12 mouse cellular contexts compared by ENCODE assay signal in genomic region chr15:83009532-83009931, GRCm38 (mm10). TPM values are rescaled to one million over a fixed set of nuclear protein-coding genes. Genes with fewer than 3 reads are reported as not detected.
DNase-seq lines count a peak whose midpoint lies in the region; ATAC-seq and TF ChIP-seq lines count a peak whose summit lies in the region.
"Had no signal": no experiment of that assay in that cellular context is flagged by ENCODE, and none has a peak within 500 bp of the region (broad histone marks: within the 10 kb centered on the region; RNA-seq: fewer than 3 reads in every experiment).

No protein-coding gene starts in this region.

- no peak overlapping the region for H3K27ac ChIP-seq in intestine, postnatal 0 days (ENCODE audit: low read depth, low read length)
- no peak overlapping the region for H3K27ac ChIP-seq in intestine, embryonic 15.5 days
- H3K27ac ChIP-seq in thymus, adult 2 months (ENCODE audit: control insufficient read depth, insufficient read depth, low read length) = peak overlapping the region; percentile 12; the same call in 1 of the 2 replicates
- H3K27ac ChIP-seq in liver, embryonic 16.5 days (ENCODE audit: low read length) = peak overlapping the region; percentile 58
- H3K27ac ChIP-seq in hindbrain, embryonic 16.5 days (ENCODE audit: low read depth, low read length) = no peak overlapping the region
- no peak overlapping the region for H3K27ac ChIP-seq in left cerebral cortex, adult 2 months
- H3K27ac ChIP-seq: hindbrain, embryonic 10.5 days; limb, embryonic 13.5 days; midbrain, embryonic 15.5 days had no signal

- 79% methylated on average over 6 of the region's 6 CpGs for WGBS in intestine, postnatal 0 days
- 88% methylated on average over 6 of the region's 6 CpGs for WGBS in intestine, embryonic 15.5 days
- 48% methylated on average over 6 of the region's 6 CpGs for WGBS in thymus, adult 2 months
- 36% methylated on average over 6 of the region's 6 CpGs for whole genome bisulfite sequencing in liver, embryonic 16.5 days (ENCODE audit: insufficient replicate concordance)
- WGBS in hindbrain, embryonic 16.5 days = 85% methylated on average over 6 of the region's 6 CpGs

- ATAC-seq in intestine, postnatal 0 days = peak; percentile 20; the same call in 1 of the 2 replicates
- ATAC-seq in intestine, embryonic 15.5 days = no peak
- peak; percentile 64 for ATAC-seq in liver, embryonic 16.5 days (ENCODE audit: low read depth)
- no peak for ATAC-seq in hindbrain, embryonic 16.5 days
- ATAC-seq: midbrain, embryonic 15.5 days had no signal

- no peaks in the 10 kb centered on the region; the same call in 1 of the 2 replicates for H3K27me3 ChIP-seq in intestine, postnatal 0 days (replicated peaks; ENCODE audit: control insufficient read depth, insufficient read depth, low read length)
- H3K27me3 ChIP-seq in intestine, embryonic 15.5 days (replicated peaks) = no peaks in the 10 kb centered on the region
- no peaks in the 10 kb centered on the region for H3K27me3 ChIP-seq in thymus, adult 2 months (ENCODE audit: control insufficient read depth, insufficient read depth, low read length)
- no peaks in the 10 kb centered on the region for H3K27me3 ChIP-seq in liver, embryonic 16.5 days (ENCODE audit: control insufficient read depth, insufficient read depth, low read depth, low read length)
- no peaks in the 10 kb centered on the region for H3K27me3 ChIP-seq in splenic B cell, adult 2 months (ENCODE audit: control insufficient read depth, insufficient read depth, low read length, poor library complexity, severe bottlenecking)
- H3K27me3 ChIP-seq in hindbrain, embryonic 16.5 days (replicated peaks; ENCODE audit: control insufficient read depth, insufficient read depth, low read length) = no peaks in the 10 kb centered on the region; the same call in 1 of the 2 replicates

- H3K9ac ChIP-seq in intestine, postnatal 0 days (ENCODE audit: low read depth, low read length) = no peak overlapping the region
- H3K9ac ChIP-seq in intestine, embryonic 15.5 days = no peak overlapping the region
- no peak overlapping the region for H3K9ac ChIP-seq in liver, embryonic 16.5 days (ENCODE audit: low read depth, low read length)
- H3K9ac ChIP-seq in hindbrain, embryonic 16.5 days (ENCODE audit: low read depth, low read length) = no peak overlapping the region
- H3K9ac ChIP-seq: limb, embryonic 13.5 days; midbrain, embryonic 15.5 days had no signal

- no peaks in the 10 kb centered on the region for H3K9me3 ChIP-seq in intestine, postnatal 0 days (ENCODE audit: control insufficient read depth)
- no peaks in the 10 kb centered on the region for H3K9me3 ChIP-seq in intestine, embryonic 15.5 days
- no peaks in the 10 kb centered on the region for H3K9me3 ChIP-seq in liver, embryonic 16.5 days (replicated peaks; ENCODE audit: control insufficient read depth, low read length)
- H3K9me3 ChIP-seq in hindbrain, embryonic 16.5 days (ENCODE audit: control insufficient read depth, low read length) = no peaks in the 10 kb centered on the region
- H3K9me3 ChIP-seq: hindbrain, embryonic 10.5 days; limb, embryonic 13.5 days; midbrain, embryonic 15.5 days had no signal

- H3K4me1 ChIP-seq in intestine, postnatal 0 days (replicated peaks; ENCODE audit: control insufficient read depth, insufficient read depth, low read length) = peaks cover 7% of the 10 kb centered on the region; the same call in 1 of the 2 replicates
- peaks cover 25% of the 10 kb centered on the region for H3K4me1 ChIP-seq in intestine, embryonic 15.5 days (replicated peaks)
- H3K4me1 ChIP-seq in thymus, adult 2 months (replicated peaks; ENCODE audit: control insufficient read depth, insufficient read depth, low read length) = peaks cover 8% of the 10 kb centered on the region
- peaks cover 7% of the 10 kb centered on the region; the same call in 1 of the 2 replicates for H3K4me1 ChIP-seq in liver, embryonic 16.5 days (ENCODE audit: control insufficient read depth, low read depth, low read length)
- H3K4me1 ChIP-seq in hindbrain, embryonic 16.5 days (ENCODE audit: control insufficient read depth, insufficient read depth, low read depth, low read length) = peaks cover 22% of the 10 kb centered on the region

- TF ChIP-seq CTCF in intestine, postnatal 0 days (IDR thresholded peaks at IDR 0.05; ENCODE audit: low read depth) = no peak
- TF ChIP-seq CTCF in thymus, adult 2 months (IDR thresholded peaks at IDR 0.05; ENCODE audit: borderline replicate concordance, control insufficient read depth, extremely low read depth, insufficient read depth, low read length, poor library complexity) = no peak
- no peak for TF ChIP-seq CTCF in left cerebral cortex, adult 2 months (IDR thresholded peaks at IDR 0.05)

- no peaks in the 10 kb centered on the region for H3K36me3 ChIP-seq in intestine, postnatal 0 days (ENCODE audit: control insufficient read depth, insufficient read depth)
- no peaks in the 10 kb centered on the region for H3K36me3 ChIP-seq in intestine, embryonic 15.5 days
- no peaks in the 10 kb centered on the region for H3K36me3 ChIP-seq in thymus, adult 2 months (ENCODE audit: control insufficient read depth, insufficient read depth, low read length)
- no peaks in the 10 kb centered on the region for H3K36me3 ChIP-seq in liver, embryonic 16.5 days (ENCODE audit: control insufficient read depth, insufficient read depth)
- peaks cover 3% of the 10 kb centered on the region for H3K36me3 ChIP-seq in splenic B cell, adult 2 months (ENCODE audit: control insufficient read depth, insufficient read depth, low read length, poor library complexity, severe bottlenecking)
- H3K36me3 ChIP-seq in hindbrain, embryonic 16.5 days (ENCODE audit: control insufficient read depth, insufficient read depth, low read length) = no peaks in the 10 kb centered on the region
- H3K36me3 ChIP-seq: hindbrain, embryonic 10.5 days; limb, embryonic 13.5 days; midbrain, embryonic 15.5 days had no signal

- DNase-seq in thymus, adult 2 months = no peak
- DNase-seq in thymus, postnatal 14 days = no peak
- peak; percentile 58 for DNase-seq in splenic B cell, adult 2 months (ENCODE audit: low read depth, low spot score)
- no peak for DNase-seq in left cerebral cortex, adult 2 months (ENCODE audit: extremely low spot score in 1 of 2, low spot score in 2 of 2)
- DNase-seq: kidney, adult 2 months had no signal

- no peak for TF ChIP-seq POLR2A in thymus, adult 2 months (IDR thresholded peaks at IDR 0.05; ENCODE audit: control insufficient read depth, extremely low read depth, insufficient read depth, low read length, poor library complexity)

- intact Hi-C loops in left cerebral cortex, adult 2 months (cut with DNase I) = no loop called here

- no peak overlapping the region for H3K4me2 ChIP-seq in intestine, postnatal 0 days (replicated peaks; ENCODE audit: low read depth)
- no peak overlapping the region for H3K4me2 ChIP-seq in intestine, embryonic 15.5 days (replicated peaks)
- no peak overlapping the region for H3K4me2 ChIP-seq in liver, embryonic 16.5 days (ENCODE audit: low read depth, low read length)
- H3K4me2 ChIP-seq in hindbrain, embryonic 16.5 days (ENCODE audit: low read length) = no peak overlapping the region
- H3K4me2 ChIP-seq: limb, embryonic 13.5 days; midbrain, embryonic 15.5 days had no signal

- no peak overlapping the region for H3K4me3 ChIP-seq in intestine, postnatal 0 days (ENCODE audit: low read depth, low read length)
- H3K4me3 ChIP-seq in intestine, embryonic 15.5 days (replicated peaks) = no peak overlapping the region
- no peak overlapping the region for H3K4me3 ChIP-seq in thymus, adult 2 months (ENCODE audit: control insufficient read depth, insufficient read depth, low read length)
- no peak overlapping the region for H3K4me3 ChIP-seq in liver, embryonic 16.5 days (ENCODE audit: low read depth, low read length)
- no peak overlapping the region for H3K4me3 ChIP-seq in hindbrain, embryonic 16.5 days (ENCODE audit: low read length)
- no peak overlapping the region for H3K4me3 ChIP-seq in left cerebral cortex, adult 2 months
- H3K4me3 ChIP-seq: hindbrain, embryonic 10.5 days; limb, embryonic 13.5 days; midbrain, embryonic 15.5 days had no signal

RNA-seq across cellular contexts. Expression of gene Tcf20, which starts 21.9 kb away (rescaled TPM):
- 3.9 and 4.1 TPM in 2 replicates for polyA plus RNA-seq in intestine, postnatal 0 days (2015; fragmentation: Nextera tagmentation; extraction: Ambion mirVana)
- 7.0 and 7.7 TPM in 2 replicates for polyA plus RNA-seq in intestine, embryonic 15.5 days (2015; fragmentation: Nextera tagmentation; extraction: Ambion mirVana)
- 48.7 and 69.3 TPM in 2 replicates for polyA plus RNA-seq in thymus, adult 2 months (2012; rRNA removed)
- 2.1 and 2.4 TPM in 2 replicates for polyA plus RNA-seq in liver, embryonic 16.5 days (2015; fragmentation: Nextera tagmentation; extraction: Ambion mirVana)
- 9.3 TPM in 2 replicates for polyA plus RNA-seq in hindbrain, embryonic 16.5 days (2015; fragmentation: Nextera tagmentation; extraction: Ambion mirVana)
- total RNA-seq in left cerebral cortex, adult 2 months (2021) = 100 to 1,000 TPM; 231 to 245 TPM

RNA-seq across cellular contexts. Expression of gene Nfam1, which starts 23.6 kb away (rescaled TPM):
- polyA plus RNA-seq in intestine, postnatal 0 days (2015; fragmentation: Nextera tagmentation; extraction: Ambion mirVana) = 1.1 and 1.2 TPM in 2 replicates
- 3.7 and 3.8 TPM in 2 replicates for polyA plus RNA-seq in intestine, embryonic 15.5 days (2015; fragmentation: Nextera tagmentation; extraction: Ambion mirVana)
- polyA plus RNA-seq in thymus, adult 2 months (2012; rRNA removed) = 8.1 and 9.8 TPM in 2 replicates
- 12.5 and 14.3 TPM in 2 replicates for polyA plus RNA-seq in liver, embryonic 16.5 days (2015; fragmentation: Nextera tagmentation; extraction: Ambion mirVana)
- 2.2 and 2.5 TPM in 2 replicates for polyA plus RNA-seq in hindbrain, embryonic 16.5 days (2015; fragmentation: Nextera tagmentation; extraction: Ambion mirVana)
- 1 to 10 TPM; 2.2 to 2.8 TPM for total RNA-seq in left cerebral cortex, adult 2 months (2021)

Comparison
In these comparisons a context has a peak if more than half of its experiments do, and no peak if none do; other contexts are left out.
1. ATAC-seq: peak in intestine, postnatal 0 days (single experiment) and liver, embryonic 16.5 days (single experiment); none in intestine, embryonic 15.5 days (single experiment) and hindbrain, embryonic 16.5 days (single experiment).
2. H3K27ac ChIP-seq: peak in thymus, adult 2 months (single experiment) and liver, embryonic 16.5 days (single experiment); none in intestine, postnatal 0 days (single experiment), intestine, embryonic 15.5 days (single experiment), hindbrain, embryonic 16.5 days (single experiment) and left cerebral cortex, adult 2 months (single experiment).